Mouse (Mus musculus): ENCODE measurements around the gene Pla2g4c.

Pla2g4c gene

GRCm38 (mm10) chr7:13380588-13380987 is 56.1 kb downstream of the Pla2g4c start:
- no peak for DNase-seq (ENCODE audit: low spot score)

- DNase-seq (ENCODE audit: low spot score) = no peak
Measured at GRCm38 (mm10) chr7:13397832-13398231, 73.4 kb downstream of the Pla2g4c start, which contains the start of gene Cabp5. TSS of gene Cabp5 (plus strand) at chr7:13398132.

All from lung, postnatal 25 days (tissue).